Mouse (Mus musculus) lung, postnatal 10 days (tissue): Measurements from ENCODE around the gene Tln2.
A peak's percentile ranks its signal among the peaks of the same experiment; 100 is the strongest.

Source experiments
- DNase-seq: peaks from one replicate; pipeline ENCODE4 v3.0.0; 2021

Gene Tln2

DNA sequence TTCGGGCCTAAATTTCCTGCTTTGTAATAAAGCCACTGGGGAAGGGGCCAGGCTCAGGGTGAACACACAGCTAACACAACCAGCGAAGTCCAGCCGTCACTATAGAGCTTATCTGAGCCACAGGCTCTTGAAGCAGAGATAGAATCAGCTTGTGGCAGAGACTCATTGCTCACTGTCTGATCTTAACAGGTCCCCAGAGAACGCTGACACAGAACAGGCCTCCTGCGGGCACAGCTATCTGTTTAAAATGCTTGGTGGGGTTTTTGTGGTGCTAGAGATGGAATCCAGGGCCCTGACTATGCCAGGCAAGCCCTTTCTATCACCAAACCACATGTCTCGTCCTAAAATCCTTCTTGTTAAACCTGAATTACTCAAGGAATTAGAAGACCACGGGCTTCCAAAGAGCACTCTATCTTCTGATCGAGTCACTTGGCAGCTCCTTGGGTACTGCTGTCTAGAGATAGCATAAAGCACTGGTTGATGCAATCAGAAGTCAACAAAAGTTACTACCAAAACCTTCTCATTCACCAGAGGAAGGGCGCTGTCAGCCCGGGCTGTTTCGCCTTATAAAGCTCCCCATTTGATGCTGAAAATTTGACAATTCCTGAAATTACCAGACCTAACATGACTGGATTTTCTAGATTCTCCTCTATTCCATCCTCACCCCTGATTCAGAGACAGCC is 95.9 kb downstream of the Tln2 start:
- DNase-seq: no peak

DNA sequence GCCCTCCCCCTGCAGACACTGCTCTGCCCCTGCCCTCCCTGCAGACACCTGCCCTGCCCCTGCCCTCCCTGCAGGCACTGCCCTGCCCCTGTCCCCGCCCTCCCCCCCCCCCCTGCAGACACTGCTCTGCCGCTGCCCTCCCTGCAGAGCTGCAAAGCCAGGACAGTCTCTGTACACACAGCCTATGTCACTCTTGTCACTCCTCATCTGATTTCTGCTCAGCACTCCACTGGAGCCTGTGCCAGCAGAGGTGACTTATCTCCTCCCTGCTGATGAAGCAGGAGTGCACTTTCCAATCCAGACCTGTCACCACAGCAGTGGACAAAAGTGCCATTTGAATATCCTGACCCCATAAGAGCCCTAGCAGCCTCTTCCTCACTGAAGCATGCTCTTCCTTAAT is 118.0 kb downstream of the Tln2 start:
- no peak for DNase-seq

DNA sequence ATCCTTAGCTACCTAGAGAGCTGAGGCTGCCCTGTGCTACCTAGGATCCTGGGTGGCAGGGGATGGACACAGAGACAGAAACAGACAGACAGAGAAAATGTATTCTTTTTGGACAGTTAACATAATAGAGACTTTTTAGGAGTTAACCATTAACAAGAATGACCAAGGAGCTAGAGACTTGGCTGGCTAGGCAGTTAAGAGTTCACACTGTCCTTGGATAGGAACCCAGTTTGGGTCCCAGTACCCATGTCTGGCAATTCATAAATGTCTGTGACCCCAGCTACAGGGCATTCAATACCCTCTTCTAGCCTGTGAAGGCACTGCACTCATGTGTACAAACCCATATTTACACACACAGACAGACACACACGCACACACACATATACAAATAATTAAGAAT is 122.0 kb downstream of the Tln2 start:
- no peak for DNase-seq

DNA sequence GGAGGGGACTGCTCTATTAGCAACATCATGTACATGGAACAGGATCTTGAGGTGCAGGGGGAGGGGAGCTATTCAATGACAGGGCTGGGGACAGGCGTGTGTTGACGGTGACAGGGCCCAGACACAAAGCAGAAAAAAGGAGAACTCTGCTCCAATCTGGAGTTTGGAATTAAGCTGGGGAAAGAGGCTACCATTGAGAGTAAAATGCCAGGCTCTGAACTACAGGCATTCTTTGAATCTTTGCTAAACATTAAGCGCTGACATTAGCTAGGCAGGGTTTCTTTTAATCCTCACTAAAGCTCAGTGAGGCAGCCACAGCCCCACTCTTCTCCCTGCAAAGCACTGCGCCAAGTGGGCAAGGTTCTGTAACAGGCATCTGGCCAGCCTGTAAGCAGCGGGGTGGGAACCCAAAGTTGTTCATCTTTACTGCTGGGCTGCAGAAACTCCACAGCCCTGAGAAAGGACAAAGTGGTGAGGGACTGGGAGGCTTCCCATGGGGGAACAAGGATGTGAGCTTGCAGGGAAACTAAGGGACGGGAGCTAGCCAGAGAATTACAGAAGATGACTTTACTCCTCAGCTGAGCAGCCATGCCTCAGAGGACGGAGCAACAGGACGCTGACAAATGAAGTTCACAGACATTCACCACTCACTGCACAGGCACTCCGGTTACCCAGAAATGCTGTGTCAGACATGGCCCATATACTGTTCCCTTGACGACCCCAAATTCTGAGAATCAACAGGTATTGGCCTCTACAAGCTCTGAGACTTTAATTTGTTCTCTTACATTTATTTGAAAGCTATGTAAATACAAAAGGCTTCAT is 124.0 kb downstream of the Tln2 start:
- DNase-seq: peak; percentile 47

DNA sequence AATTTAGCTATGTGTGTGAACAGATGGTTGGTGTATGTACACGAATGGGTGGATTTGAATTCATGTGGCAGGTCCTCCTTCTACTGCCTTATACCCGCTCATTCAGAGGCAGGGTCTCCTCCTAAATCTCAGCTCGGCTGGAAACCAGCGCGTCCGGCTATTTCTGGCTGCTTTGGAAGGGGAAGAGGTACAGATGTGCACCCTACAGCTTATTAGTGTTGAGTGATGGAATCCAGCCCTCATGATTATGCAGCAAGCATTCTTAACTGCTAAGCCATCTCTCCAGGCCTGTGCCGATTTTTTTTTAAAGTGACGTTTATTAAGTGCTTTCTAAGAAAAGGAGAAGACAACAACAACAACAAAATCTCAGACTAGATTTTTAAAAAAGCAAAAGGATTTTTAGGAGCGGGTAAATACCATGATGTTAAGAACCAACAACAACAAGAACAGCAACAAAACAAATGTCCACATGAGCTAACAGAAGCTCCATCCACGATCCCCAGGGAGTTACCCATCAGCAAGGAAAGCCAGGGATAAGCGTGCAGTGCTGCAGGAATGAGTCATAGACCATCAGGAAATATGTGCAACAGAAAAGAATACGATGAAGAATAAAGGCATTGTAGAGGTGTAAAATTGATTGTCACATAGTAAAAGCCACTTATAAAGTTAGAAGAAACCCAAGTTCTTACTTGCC is 130.2 kb downstream of the Tln2 start:
- DNase-seq: peak; percentile 45

DNA sequence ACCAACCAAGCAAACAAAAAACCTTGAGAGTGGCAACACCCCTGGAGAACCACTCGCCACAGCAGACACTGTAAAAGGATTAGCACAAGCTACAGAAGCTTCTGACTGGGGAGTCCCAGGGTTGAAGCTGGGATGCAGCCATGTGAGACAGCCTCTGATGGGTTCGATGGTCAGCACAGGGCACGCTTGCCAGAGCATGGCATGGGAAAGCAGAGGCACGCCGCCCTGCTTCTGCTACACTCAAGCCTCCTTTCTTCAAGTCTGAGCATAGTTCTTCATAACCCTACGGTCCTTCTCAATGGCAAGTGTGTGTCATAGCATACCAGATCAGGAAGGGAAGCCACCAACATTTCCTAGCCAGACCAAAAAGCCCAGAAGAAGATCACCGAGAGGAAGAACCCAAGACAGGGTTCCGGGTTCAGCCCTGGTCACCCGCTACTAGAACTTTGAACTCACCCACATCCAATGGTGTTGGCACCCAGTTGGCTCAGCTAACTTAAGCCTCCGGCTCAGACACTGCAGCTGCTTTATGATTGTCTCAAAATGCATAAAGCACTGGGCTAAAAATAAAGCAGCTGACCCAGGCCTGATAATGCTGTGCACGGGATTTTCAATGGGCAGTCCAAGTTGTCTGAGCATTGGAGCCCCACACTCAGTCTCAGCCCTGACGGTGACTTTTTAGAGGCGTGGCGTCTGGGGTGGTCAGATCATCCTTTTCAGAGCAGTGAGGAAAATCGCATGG is 131.0 kb downstream of the Tln2 start:
- no peak for DNase-seq

DNA sequence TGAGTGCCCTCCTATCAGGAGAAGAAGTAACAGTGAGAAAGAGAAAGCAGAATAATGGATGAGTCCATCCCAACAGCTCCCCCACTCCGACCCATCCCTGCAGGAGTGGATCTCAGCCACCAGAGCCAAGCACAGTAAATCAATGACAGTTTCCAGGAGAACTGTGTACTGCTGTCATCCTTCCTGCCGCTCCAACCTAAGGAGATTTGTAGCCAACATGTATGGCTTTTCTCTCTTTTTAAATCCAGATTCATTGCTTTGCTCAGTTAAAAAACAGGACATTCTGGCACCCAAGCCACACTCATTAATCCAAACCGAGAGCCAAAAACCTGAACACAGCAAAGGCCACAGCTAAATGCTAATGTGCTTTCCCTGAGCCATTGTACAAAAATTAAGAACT is 133.2 kb downstream of the Tln2 start:
- no peak for DNase-seq

DNA sequence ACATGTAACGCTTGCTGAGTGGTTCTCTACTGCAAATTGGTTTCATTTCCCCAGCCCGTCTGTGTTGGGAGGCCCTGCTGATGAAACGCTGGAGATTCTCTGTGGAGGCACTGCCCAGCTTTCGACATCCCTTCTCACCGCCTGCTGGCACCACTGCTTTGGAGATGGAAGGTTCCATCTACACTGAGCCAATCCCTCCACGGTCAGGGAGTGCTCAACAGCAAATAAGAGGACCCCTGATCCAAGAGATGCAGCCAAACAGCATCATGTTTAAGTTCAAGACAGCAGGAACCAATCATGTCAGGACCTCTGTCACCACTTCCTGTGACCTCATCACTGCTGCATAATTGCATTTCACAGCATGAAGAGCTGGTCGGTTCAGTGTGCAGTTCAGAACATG is 135.4 kb downstream of the Tln2 start:
- no peak for DNase-seq

DNA sequence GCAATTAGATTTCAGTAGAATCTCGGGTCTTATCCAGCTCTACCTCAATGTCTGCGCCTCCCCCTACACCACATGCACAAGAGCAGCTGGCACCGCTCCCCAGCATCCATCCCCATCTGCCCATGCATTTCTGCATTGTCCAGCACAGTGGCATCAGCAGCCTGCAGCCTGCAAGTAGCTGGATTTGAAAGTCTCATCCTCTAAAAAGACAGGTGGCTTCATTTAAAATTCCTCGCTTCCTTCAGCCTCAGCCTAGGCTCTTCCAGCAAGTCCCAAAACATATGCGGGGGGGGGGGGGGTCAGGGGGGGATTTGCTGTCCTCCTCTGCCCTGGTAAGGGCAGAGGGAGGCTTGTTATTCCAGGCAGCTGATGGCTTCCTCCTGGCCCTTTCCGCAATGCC is 141.4 kb downstream of the Tln2 start:
- no peak for DNase-seq

DNA sequence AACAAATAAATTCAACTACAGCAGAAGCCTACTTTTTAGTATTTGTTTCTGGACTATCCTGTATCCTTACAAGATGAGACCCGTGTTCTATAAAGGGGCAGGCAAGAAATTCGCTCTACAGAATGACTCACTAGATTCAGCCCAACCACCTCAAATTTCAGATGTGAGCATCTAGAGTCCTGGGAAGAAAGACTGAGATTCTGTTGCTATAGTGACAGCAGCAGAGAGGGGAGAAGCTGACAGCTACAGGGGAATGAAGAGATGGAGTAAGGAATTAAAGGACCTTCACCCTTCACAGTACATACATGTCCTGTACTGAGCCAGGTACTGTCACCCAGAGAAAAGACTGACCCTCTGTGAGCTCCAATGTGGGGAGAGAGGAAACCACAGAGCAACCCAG is 148.8 kb downstream of the Tln2 start:
- DNase-seq: no peak

DNA sequence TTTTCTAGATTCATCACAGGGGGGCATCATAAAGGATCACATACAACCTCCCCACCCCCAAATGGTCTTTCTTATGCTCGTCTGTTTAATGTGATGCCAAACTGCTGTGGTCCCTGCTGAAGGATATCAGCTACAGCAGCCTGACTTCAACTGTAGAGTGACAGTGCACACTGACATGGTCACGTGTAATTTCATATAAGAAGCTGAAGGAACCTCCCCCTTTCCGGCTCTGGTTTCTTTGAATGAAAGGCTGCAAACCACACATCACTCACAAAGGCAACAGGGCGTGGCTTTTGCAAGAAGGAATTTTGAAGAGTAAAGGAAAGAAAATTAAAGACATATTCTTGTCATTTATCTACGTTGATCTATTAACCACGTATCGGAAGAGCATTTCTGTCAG is 154.8 kb downstream of the Tln2 start:
- DNase-seq: no peak

DNA sequence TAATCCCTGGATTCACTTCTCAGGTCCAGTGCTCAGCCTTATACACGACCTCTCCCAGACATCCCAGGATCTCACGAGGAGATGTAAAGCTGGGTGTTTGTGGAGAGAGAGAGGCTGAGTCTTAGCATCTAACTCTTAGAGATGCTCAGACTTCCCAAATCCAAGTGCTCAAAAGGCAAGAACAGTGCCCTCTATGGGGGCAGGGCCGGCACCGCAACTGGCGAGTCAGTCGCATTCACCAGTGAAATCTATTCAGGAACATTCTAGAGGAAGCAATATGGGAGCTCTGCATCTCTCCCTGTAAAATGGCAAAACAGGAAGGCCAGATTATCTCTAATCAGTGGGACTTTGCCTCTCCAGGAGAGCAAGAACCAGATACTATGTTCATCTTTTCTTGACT is 159.9 kb downstream of the Tln2 start:
- DNase-seq: no peak

DNA sequence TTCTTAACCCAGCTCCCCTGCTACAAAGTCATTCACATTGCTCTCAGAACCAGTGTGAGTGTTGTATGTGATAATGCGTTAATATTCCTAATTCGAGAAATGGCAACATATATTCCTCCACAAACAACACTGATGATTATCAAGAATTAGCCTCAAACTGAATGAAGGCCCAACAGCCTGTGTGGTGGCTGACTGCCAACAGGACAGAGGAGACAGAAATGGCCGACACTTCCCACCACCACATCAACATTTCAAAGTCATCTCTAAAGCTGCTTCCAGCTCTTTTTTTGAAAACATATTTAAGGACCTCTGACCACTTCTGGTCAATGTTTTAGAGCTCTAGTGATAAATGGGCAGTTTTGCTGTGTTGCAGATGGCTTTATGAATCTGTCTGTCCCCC is 161.7 kb downstream of the Tln2 start:
- no peak for DNase-seq

DNA sequence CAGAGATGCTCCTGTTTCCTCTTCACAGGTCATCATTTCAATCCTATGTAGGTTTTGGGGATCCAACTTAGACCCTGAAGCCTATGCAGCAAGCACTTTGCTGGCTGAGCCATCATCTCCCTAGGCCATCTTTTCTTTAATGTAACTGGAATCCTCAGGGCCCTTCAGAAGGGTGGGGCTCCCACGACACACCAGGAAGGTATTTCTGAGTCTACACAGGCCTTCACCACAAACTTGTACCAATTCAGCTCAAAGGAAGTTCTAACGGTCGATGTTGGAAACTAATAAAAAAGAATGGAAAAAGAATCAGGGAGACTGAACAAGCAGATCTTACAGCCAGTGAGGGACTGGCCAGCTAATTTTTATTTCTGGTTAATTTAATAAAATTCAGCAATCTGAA is 163.1 kb downstream of the Tln2 start:
- DNase-seq: no peak

DNA sequence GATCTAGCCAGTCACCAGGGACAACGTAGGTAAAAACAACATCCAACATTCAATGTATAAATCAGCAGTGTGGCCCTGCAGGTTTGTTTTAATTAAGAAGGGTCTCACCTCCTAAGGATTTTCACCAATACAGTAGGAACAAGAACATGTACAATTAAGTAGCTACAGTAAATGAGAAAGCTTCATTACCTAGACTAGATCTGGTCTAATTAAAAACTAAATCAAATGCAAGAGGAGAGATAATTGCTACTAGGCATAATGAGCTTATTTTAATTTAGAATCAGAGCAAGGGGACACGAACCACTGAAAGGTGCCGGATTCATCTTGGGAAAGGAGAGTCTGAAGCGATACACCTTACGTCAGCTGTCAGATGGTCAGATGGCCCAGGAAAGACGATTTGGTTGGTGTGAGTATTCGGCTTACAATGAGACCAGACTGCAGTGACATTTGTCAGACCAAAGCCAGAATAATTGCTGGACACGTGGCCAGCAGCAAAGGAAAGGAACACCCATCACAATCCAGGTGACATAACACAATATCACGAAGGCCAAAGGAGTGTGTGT is 175.4 kb downstream of the Tln2 start:
- no peak for DNase-seq

DNA sequence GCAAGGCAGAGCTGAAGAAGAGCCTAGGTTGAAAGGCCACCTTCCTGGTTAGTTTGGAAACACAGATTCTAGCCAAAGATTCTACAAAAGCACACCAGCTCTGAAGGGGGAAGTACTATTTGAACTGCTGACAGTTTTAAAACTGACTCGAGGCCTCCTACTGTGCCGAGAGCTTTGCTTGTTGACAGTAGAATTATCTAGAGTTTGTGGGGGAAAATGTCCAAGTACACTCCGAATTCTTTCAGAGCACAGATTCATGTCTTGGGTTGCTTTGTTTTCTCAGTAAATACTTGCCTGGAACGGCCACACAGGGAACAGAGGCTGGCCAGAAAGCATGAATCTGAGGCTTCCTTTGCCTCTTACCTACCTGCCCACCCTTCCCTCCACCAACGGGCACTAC is 179.4 kb downstream of the Tln2 start:
- peak; percentile 4 for DNase-seq

DNA sequence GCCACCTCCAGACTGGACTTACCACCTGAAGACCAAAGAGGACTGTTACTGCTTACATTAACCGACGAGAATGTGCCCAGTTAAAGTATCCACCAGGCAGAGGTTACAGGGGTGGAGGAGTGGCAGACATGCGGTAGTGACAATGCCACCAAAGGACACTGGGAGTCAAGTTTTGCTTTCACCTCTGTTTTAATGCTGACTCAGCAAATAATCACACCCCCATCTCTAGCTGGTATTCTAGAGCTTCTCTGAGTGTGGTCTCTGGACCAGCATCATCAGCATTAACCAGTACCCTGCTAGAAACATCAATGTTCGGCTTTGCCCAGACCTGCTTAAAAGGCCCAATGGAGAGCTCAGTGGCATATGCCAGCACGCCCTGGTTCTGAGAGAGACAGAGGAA is 180.7 kb downstream of the Tln2 start:
- DNase-seq: no peak

DNA sequence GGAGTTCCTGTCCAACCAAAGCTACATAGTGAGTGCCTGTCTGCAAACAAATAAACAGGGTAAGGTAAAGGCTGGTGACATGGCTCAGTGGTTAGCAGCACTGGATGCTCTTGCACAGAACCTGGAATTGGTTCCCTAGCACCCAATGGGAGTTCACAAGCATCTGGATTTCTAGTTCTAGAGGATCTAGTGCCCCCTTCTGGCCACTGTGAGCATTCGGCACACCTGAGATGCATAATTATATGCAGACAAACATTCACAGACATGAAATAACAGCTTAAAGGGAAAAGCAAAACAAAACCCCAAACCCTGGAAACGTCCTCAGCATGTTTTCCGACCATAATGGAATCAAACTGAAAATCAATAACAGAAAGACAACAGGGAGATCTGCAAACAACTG is 191.4 kb downstream of the Tln2 start:
- DNase-seq: no peak

DNA sequence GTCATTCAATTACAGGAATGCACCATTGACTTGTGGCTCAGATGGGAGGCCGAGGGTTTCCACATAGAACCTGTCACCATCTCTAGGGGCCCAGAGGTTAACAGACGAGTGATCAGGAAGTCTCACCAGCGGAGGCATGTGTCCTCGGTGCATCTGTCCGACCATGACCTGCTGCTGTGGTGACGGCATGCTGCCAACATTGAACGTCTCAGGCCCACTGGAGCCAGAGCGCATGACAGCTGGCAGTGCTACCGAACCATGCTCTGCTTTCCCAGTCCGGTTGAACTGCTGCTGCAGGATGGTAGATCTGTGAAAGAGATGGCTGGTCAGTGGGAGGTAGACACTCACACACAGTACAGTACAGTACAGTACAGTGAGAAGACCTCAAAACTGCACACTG is 197.0 kb downstream of the Tln2 start:
- DNase-seq: no peak

DNA sequence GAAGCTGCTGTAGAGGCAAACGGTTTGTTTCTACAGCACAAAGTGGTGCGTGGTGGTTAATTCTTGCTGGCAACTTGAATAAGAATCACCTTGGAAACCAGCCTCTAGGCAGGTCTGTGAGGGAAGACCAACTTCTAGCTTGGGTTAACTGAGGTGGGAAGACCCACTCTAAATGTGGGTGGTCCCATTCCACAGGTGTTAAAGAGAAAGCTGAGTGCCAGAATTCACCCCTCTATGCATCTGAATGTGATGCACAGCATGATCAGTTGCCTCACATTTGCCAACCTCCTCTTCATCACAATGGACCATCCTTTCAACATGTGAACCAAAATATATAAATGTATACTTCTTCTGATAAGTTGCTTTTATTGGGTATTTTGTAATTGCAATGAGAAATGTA is 197.4 kb downstream of the Tln2 start:
- DNase-seq: no peak

DNA sequence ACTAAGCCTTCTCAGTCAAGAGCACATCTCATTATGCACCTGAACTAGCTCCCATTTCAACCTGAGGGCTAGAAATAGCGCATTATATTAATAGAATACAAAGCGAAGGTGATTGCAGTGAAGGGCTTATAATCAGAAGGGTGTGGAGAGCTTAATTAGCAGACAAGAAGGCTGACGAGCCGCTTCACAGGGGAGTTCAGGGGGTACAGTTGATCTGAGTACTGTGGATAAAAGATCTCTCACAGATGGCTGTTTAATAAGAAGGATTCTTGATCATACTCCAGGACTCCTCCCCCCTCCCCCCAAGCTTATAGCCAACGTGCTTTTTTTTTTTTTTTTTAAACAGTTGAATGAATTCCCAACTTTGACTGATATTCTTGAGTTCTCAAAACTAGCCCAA is 198.0 kb downstream of the Tln2 start:
- DNase-seq: no peak

DNA sequence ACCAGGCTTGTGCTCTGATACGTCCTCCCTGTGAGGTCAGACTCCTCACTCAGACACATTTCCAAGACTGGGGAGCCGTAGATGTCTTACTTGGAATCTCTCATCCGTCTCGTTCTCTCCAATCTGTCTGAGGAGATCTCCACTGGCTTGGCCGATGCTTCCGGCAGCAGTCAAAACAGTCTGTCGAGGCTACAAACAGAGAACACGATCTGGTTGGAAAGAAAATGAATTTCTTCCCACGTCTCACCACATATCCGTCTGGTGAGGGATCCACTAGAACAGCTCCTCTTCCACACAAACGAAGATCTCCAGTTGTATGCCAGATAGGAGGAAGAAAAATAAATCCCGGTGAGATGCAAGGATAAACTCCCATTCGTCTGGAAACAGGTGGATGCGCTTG is 205.1 kb downstream of the Tln2 start:
- no peak for DNase-seq

DNA sequence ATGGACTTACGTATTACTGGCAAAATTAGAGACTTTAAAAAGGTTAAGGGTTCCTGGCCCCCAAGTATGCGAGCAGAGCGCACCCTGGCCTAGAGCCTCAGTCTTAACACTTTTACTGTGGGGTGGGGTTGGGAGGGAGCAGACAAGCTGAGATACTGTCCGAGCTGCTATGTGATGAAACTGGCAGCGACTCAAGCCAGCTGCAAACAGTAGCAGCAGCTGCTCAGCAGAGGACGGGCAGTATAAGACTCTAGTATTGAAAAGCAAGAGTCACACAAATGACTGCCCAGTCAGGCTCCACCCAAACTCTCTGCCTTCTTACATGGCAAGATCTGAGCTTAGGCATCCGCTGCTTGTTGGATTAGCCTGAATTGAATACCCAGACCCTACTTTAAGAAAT is 206.1 kb downstream of the Tln2 start:
- peak; percentile 65 for DNase-seq
